Mouse (Mus musculus) frontal cortex, postnatal 36 days (tissue): ENCODE data around the gene 9130023H24Rik.
A peak's percentile ranks its signal among the peaks of the same experiment; 100 is the strongest.

ENCODE experiments used
- DNase-seq, 2 experiments: peaks; one replicate each; pipeline ENCODE4 v3.0.0; 2022; ENCODE audit warnings: low spot score in 2 of 2

9130023H24Rik gene

DNA sequence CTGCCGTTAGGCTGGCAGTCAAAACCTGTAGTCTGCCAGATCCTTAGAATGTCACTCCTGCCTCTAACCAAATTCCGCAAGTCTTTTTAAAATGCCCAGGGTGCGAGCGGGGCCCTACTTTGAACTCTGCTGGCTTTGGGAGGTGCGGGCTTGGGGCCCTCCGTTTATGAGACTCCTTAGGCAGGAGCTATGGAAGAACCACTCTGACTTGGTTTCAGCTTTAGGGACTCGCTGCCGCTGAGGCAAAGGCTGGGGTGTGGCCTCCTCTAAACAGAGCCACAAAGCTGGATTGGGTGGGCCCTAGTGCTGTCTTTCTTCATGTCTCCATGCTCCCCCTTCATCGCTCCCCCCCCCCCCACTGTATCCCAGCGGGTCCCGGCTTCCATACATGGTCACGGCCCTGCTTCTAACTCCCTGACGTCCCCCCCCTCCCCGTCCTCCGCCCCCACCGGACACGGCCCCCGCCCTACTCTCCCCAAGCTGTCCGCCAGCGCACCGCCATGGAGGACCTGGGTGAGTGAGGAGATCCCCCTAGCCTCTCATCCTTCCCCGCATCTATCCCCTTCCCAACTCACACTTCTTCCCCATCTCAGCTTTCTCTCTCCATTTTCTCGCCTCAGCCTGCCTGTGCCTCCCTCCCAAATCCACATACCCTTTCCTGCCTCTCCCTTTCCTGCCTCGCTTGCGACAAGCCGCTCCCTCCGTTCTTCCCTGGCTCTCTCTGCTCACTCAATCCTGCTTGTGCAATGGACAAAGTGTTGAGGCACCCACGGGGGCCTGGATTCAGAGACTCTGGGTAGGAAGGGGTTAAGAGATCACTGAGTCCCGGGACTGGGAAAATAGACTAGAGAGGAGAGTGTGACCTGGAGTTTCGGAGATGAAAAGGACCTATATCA lies 8.9 kb upstream of the 9130023H24Rik start, which contains the start of gene Tgfb1i1:
Tgfb1i1 (plus strand) TSS at position 317 of the 896 bp plus-strand sequence.
- DNase-seq: peak; percentile 62 to 65

DNA sequence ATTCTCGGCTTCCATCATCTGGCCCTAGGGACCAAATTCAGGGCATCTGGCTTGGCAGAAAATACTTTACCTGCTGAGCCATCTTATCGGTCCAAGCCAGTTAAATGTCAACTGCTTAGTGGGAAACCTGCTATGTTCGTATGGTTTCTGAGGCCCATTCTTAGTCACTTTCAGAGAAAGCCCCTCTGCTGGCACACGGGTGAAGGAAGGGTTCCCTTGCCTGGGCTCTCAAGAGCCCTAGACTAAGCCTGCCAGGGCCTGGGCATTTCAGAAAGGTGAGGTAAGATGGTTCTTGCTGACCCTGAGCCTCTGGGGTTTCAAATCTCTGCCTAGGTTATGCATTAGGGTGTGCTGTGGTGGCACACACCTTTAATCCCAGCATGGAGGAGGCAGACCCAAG lies 7.7 kb upstream of the 9130023H24Rik start:
- no peak for DNase-seq

DNA sequence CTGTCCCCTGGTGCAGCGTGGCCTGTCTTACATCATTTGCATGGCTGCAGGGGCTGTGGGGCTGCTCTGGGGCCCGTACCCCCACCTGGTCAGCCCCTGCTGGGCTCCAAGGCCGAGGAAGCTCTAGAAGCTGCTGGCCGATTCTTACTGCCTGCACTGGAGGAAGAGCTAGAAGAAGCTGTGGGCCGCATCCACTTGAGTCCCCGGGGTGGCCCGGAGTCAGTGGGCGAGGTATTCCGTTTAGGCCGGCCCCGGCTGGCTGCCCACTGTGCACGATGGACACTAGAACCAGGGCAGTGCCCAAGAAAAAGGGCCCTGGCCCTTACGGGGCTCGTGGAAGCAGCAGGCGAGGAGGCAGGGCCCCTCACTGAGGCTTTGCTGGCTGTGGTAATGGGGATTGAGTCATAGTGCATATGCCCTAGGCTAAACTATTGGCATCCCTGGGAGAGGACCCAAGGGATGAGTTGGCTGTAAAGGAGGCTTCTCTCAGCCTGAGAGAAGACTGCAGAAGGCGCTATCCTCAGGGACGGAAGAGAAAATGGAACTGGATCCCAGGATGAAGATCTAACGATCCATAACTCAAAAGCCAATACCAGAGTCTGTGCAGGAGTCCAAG lies 6.7 kb upstream of the 9130023H24Rik start:
- DNase-seq: no peak

DNA sequence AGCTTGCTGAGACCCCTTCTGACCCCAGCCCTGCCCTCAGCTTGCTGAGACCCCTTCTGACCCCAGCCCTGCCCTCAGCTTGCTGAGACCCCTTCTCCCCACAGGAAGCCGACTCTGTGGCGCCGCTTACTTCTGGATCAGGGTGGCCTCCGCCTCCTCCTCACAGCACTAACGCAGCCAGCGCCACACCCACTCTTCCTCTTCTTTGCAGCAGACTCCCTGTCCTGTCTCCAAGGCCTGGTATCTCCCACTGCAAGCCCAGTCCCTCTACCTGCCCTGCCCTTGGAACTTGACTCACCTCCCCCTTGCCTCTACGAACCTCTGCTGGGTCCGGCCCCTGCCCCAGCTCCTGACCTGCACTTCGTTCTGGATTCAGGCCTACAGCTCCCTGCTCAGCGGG lies 6.1 kb upstream of the 9130023H24Rik start:
- no peak for DNase-seq

DNA sequence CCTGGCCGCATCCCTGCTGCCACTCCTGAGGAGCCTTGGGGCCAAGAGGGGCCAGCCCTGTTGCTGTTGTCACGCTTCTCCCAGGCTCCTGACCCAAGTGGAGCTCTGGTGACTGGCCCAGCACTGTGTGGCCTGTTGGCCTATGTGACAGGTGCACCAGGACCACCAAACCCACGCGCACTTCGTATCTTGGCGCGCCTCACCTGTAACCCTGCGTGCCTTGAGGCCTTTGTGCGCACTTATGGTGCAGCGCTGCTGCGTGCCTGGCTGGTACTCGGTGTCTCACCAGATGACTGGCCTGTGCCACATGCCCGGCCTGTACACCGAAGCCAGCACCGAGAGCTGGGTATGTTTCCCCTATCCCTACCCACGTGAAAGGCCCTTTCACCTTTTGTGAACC lies 4.5 kb upstream of the 9130023H24Rik start:
- no peak for DNase-seq

DNA sequence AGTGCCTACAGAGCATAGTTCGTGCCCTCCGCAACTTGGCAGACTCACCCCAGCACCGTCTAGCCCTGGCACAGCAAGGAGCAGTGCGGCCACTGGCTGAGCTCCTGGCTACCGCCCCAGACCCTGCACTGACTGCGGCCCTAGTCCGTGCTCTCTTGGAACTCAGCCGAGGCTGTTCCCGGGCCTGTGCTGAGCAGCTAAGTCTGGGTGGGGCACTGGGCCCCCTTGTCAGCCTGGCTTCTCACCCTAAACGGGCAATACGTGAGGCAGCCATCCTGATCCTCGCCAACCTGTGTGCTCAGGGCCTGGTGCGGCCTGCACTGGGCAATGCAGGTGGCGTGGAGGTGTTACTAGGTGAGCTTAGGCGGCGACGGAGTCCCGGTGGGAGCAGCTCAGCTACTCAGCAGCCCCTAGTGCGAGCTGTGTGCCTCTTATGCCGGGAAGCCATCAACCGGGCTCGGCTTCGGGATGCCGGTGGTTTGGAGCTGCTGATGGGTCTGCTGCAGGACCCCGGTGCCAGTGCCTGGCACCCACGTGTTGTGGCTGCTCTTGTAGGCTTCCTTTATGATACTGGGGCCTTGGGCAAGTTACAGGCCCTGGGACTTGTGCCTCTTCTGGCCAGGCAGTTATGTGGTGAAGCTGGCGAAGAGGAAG lies 2.4 kb upstream of the 9130023H24Rik start:
- DNase-seq: no peak

DNA sequence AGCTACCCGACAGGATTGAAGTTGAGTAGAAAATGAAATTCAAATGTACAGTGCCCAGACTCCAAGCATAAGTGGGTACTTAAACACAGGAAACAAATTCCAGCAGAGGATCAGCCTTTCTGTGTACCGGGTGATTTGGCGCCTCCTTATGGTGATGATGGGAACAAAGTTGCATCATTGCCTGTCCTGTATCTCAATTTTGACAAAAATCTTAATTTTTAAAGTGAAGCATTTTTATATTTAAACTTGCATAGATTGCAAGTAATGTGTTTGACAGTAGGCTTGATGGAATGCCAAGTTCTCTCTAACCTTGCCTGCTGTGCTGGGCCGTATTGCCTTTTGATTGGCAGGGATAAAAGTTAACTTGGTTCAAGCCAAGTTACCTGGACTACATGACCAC lies 1.2 kb upstream of the 9130023H24Rik start:
- DNase-seq: no peak

DNA sequence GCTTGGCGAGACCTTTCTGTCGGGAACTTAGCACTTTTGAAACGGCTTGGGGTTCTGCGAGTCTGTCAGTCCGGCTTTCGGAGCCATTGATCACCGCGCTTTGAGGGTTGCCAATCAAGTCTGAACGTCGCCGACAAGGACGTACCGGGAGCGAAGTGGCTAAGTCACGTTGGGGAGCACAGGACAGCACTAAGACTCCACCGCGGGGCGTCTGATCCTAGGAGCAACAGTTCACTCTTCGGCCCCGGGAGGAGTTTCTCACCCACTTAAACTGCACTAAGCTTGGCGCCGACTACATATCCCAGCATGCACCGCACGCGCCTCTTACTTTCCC lies 271 bp downstream of the 9130023H24Rik start:
- no peak for DNase-seq

DNA sequence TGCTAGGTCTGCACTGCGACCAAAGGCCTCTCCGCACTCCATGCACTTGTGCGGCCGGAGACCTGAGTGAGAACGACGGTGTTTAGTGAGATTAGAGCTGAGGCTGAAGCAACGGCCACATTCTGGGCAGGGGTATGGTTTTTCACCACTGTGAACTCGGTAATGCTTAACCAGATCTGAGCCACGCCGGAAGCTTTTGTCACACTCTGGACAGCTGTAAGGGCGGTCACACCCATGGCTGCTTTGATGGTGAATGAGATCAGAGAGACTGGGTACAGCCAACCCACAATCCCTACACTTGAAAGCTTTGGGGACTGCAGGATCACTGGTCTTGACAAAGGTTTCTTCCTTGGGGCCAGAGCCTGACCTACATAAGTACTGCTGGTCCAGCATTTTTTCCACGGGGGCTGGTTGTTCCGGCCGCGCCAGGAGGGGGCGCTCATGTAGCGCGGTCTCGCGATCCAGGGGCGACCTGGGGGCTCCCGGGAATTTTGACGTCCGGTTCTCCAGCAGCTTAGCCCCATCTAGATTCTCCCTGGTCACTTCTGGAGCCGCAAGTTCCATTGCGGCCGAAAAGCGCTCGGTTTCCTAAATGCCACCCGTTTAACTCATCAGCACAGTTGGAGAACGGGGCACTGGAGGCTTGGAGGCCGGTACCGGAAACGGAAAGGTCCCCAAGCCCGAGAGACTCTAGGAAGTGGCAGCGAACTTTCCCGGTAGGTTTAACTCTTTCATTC lies 807 bp downstream of the 9130023H24Rik start, which contains the start of gene Armc5:
Armc5 (plus strand) TSS at position 487 of the 737 bp plus-strand sequence.
- DNase-seq: peak; percentile 84 to 88

DNA sequence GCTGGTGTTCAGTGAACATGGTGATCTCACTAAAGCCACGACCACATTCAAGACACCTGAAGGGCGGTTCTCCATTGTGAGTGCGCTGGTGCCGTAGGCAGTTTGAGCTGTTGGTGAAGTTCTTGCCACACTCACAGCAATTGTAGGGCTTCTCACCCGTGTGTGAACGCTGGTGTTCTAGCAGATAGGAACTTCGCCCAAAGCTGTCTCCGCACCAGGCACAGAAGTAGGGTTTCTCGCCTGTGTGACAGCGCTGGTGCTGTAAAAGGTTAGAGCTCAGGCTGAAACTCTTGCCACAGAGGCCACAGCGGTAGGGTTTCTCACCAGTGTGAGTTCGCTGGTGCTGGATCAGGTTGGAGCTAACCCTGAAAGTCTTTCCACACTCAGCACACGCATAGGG lies 1.4 kb downstream of the 9130023H24Rik start:
- no peak for DNase-seq

DNA sequence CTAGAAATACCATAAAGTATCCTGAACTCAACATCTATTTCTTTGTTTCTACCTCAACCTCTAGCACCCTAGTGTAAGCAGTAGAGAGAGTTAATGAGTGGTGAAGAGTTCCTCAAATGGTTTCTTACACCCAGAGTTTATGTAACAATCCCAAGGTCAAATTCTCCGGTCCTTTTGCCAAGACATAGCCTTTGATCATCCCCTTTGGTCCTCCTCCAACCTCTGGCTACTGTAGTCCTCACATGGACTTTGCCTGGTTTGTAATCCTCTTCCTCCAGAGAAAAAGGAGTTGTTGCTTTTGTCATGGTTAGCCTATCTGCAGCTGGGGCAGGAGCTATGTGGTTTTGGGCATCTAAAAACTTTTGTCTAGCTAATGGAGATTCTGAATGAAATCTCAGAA lies 2.4 kb downstream of the 9130023H24Rik start:
- no peak for DNase-seq

DNA sequence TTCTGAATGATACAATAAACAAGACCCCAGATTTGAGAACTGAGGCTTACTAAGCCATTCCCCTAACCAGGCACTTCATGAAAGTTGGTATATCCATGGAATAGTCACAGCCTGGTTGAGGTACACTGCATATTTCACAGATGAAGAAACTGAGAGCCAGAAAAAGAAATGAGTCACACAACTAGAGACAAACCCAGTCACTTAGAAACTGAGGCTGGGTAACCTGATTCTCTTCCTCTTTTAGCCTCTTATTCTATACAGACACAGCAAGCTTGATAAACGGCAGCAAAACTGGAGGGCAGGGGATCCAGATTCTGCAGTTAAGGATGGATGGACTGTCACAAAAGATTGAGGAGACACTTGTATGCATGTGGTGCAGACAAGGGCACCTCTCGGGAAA lies 3.0 kb downstream of the 9130023H24Rik start:
- DNase-seq: no peak

DNA sequence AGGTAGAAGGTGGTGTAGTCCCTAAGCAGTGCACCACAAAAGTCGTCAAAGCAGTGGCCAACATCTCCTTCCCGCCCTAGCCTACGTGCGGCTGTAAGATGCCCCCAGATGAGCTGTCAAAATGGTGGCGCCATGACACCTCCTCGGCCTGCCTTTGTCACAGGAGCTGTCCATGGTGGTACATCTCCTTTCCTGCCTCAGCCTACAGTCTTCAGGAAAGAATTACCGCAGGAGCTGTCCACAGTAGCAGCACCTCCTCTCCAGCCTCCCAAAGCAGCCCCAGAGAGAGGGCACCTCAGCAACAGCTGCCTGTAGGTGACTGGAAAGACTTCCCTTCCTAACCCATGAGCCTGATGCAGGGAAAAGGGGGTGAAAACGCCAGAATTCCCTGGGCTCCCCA lies 6.1 kb downstream of the 9130023H24Rik start:
- DNase-seq: no peak

DNA sequence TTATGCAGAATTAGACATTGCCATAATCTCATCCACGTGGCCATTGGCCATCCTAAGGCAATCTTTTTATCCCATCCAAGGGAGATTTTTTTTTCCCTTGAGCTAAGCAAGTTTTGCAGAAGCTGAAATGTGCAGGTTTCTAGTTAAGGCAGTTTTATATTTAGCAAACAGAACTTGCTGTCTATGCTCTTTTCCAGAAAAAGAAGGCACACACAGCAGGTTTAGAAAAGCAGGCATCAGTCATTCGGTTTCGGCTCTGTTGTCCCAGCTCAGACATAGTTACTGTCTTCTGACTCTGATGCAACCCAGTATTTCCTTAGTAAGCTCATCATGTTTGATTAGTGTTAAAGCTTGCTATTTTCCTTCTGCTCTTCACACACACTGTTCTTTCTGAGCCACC lies 16.9 kb downstream of the 9130023H24Rik start:
- peak in 1 of 2 experiments; percentile 31 for DNase-seq

DNA sequence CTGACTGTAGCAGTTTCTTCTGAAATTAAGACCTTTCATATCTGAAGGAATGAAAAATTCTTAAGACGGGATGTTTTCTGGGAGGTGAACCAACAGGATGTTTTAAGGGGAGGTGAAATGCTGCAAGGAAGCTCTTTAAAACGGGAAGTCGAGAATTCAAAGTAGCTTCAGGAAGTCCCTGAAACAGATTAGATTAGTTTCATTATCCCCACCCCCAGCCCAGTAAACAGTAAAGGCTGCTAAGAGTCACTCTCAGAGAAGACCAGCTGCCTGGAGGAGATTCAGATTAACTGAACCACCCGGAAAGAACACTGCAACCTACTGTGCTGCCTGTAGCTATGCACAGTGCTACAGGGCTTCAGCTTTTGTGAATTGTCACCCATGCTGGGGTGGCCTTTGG lies 17.9 kb downstream of the 9130023H24Rik start:
- no peak for DNase-seq

DNA sequence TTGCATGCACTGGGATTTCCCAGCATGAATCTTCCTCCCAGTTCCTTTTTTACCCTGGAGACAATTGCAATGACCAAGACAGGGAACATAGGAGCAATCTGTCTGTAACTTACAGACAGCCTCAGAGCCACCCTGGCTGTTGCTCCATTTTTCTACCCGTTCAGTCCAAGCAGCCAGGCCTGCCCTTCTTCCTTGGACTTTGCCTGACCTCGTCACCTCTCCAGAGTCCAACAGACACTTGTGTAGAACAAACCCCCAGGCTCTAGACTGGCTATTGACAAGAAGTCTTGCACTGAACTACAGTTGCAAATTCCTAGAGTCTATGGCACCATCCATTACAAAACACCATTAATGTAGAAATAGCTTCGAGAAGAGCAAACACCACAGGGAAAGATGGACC lies 28.0 kb downstream of the 9130023H24Rik start:
- DNase-seq: no peak

DNA sequence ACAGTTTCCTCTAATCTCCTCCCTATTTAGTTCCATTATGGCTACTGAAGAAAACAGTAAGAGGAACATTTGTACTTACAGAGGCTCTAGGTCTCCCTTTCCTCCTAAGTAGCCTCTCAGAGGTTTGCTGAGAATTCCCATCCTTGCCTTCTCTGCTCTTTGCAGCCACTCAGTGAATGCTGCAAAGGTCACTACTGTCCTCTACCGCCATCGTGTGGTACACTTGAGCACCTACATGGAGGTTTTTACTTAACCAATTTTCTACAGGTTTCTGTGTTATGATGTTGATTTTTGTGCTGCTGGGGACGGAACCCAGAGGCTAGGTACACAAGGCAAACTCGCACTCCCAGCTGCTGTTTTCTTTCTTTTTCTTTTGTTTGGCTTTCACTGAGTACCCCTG lies 29.6 kb downstream of the 9130023H24Rik start:
- peak; percentile 39 to 69 for DNase-seq

DNA sequence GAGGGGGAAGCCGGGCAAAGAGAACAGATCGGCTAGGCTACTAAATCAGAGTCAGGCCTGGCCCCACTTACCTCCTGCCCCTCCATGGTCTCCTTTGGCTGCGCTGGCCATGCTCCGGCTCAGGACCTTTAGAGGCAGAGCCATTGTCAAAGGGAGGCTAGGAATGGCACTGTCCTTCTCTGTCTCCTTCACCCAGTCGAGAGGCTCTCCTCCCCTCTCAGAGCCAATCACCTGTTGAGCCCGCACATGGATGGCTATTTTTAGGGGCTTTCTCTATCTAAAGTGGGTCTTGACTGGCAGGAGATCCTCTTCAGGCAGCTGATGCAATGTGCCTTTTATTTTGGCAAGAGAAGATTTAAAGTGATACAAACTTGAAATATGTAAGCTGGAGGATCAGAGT lies 31.7 kb downstream of the 9130023H24Rik start, which contains the start of gene Cox6a2:
Cox6a2 (minus strand) TSS at position 236 of the 400 bp plus-strand sequence.
- no peak for DNase-seq

DNA sequence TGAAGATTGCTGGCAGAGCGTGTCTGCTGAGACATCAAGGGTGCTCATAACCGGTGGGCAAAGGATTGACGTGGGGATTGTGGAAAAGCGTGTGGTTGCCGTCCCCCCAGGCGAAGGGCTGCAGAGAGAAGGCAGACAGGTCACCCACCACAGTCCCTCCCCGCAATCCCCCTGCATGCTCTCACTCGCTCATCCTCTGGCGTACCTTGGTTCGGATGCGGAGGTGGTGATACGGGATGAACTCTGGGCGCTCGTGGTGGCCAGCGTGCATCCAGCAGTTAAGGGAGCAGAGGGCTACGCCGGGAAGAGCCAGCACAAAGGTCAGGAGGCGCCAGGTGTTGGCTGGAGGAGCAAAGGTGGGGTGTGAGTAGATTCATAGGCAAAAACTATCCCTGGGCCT lies 32.1 kb downstream of the 9130023H24Rik start:
- DNase-seq: no peak

DNA sequence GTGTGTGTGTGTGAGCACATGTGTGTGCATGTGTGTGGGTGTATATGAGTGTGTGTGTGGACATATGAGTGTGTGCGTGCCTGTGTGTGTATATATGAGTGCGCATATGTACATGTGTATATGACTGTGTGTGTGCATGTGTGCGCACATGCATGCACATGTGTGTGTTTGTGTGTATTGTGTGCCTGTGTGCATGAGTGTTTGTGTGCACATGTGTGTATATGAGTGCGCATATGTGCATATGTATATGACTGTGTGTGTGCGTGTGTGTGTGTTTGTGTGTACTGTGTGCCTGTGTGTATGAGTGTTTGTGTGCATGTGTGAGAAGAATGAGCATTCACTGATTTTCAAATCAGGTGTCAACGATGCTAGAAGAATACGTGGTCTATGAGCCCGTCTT lies 33.7 kb downstream of the 9130023H24Rik start:
- no peak for DNase-seq

DNA sequence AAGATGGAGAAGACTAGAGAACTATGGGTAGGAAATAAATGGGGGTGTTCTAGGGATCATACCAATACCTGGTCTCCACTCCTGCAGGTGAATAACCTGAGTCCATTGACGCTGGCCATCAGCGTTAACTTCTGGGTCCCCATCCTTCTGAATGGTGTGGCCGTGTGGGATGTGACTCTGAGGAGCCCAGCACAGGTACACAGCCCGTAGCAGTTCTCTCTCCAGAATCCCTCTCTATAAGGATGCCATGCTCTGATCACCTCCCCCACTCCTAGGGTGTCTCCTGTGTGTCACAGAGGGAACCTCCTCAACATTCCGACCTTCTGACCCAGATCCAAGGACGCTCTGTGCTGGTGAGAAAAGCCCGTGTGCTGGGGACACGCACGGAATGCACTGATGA lies 34.8 kb downstream of the 9130023H24Rik start:
- DNase-seq: no peak

DNA sequence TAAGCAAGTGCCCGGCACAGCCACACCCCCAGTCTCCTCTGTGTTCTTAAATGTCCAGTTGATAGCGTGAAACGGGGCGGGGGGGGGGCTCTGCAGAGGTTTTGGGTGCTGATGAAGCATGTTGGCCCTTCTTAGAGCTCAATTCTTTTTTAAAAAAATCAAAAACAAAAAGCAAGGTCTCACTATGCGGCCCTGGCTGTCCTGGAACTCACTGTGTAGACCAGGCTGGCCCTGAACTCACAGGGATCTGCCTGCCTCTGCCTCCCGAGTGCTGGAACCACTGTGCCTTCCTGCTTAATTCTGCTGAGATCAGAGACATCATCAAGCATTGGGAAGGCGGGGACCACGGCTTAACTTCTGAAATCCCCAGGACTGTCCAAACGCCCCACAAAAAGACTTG lies 36.2 kb downstream of the 9130023H24Rik start:
- DNase-seq: no peak
